Mouse (Mus musculus): ENCODE measurements at regions not wholly inside any gene's neighbourhood (a gene's known extent, or its start where the extent isn't known, plus 50 kb on each side); places are given as distances from the start of the nearest gene placed in this dataset.

- Histone ChIP-seq H3K9ac (ENCODE audit: low read depth, low read length) (no peak overlapping the region), H3K4me3 (replicated peaks; ENCODE audit: low read depth, low read length) (no peak overlapping the region), H3K9me3 (replicated peaks; ENCODE audit: low read length) (no peaks in the 10 kb centered on the region), H3K27ac (no peak overlapping the region), H3K4me1 (replicated peaks; ENCODE audit: insufficient read depth, low read length) (no peaks in the 10 kb centered on the region), H3K27me3 (ENCODE audit: insufficient read depth, low read length) (no peaks in the 10 kb centered on the region), H3K4me2 (ENCODE audit: low read length) (no peak overlapping the region), H3K36me3 (ENCODE audit: insufficient read depth, low read length) (no peaks in the 10 kb centered on the region)
- no peak for DNase-seq (ENCODE audit: low spot score)
- ATAC-seq (replicated peaks; ENCODE audit: low FRiP score, low read depth) = no peak
- WGBS = 35% methylated on average over 2 of the region's 2 CpGs
- no peak for TF ChIP-seq CTCF (IDR thresholded peaks at IDR 0.05; ENCODE audit: low read depth)
Observed at GRCm38 (mm10) chr3:158905104-158905503, 343.1 kb upstream of the Lrrc7 start.

- no peak overlapping the region for H3K4me3 ChIP-seq (replicated peaks; ENCODE audit: low read depth, low read length)
- no peak overlapping the region for H3K9ac ChIP-seq (ENCODE audit: low read depth, low read length)
- ATAC-seq (replicated peaks; ENCODE audit: low FRiP score, low read depth) (no peak), DNase-seq (ENCODE audit: low spot score) (no peak)
- H3K9me3 ChIP-seq (replicated peaks; ENCODE audit: low read length) = no peaks in the 10 kb centered on the region
- H3K4me2 ChIP-seq (ENCODE audit: low read length) = no peak overlapping the region
- no peaks in the 10 kb centered on the region for H3K4me1 ChIP-seq (replicated peaks; ENCODE audit: insufficient read depth, low read length)
- H3K27me3 ChIP-seq (ENCODE audit: insufficient read depth, low read length) = no peaks in the 10 kb centered on the region
- no peaks in the 10 kb centered on the region for H3K36me3 ChIP-seq (ENCODE audit: insufficient read depth, low read length)
- H3K27ac ChIP-seq = no peak overlapping the region
- no peak for TF ChIP-seq CTCF (IDR thresholded peaks at IDR 0.05; ENCODE audit: low read depth)
Observed at GRCm38 (mm10) chr3:158899458-158899857, 337.4 kb upstream of the Lrrc7 start.

GRCm38 (mm10) chr3:158886732-158887386 lies 324.8 kb upstream of the Lrrc7 start:
- Histone ChIP-seq H3K27me3 (ENCODE audit: insufficient read depth, low read length) (no peaks in the 10 kb centered on the region), H3K4me1 (replicated peaks; ENCODE audit: insufficient read depth, low read length) (no peaks in the 10 kb centered on the region), H3K9me3 (replicated peaks; ENCODE audit: low read length) (no peaks in the 10 kb centered on the region), H3K36me3 (ENCODE audit: insufficient read depth, low read length) (no peaks in the 10 kb centered on the region), H3K4me3 (replicated peaks; ENCODE audit: low read depth, low read length) (no peak overlapping the region), H3K4me2 (ENCODE audit: low read length) (no peak overlapping the region), H3K9ac (ENCODE audit: low read depth, low read length) (no peak overlapping the region), H3K27ac (no peak overlapping the region)
- 68% methylated on average over 1 of the region's 1 CpGs for WGBS
- DNase-seq (ENCODE audit: low spot score) (no peak), ATAC-seq (replicated peaks; ENCODE audit: low FRiP score, low read depth) (no peak)
- no peak for TF ChIP-seq CTCF (IDR thresholded peaks at IDR 0.05; ENCODE audit: low read depth)

- Histone ChIP-seq H3K27me3 (ENCODE audit: insufficient read depth, low read length) (no peaks in the 10 kb centered on the region), H3K36me3 (ENCODE audit: insufficient read depth, low read length) (no peaks in the 10 kb centered on the region), H3K9me3 (replicated peaks; ENCODE audit: low read length) (no peaks in the 10 kb centered on the region), H3K4me1 (replicated peaks; ENCODE audit: insufficient read depth, low read length) (no peaks in the 10 kb centered on the region), H3K4me2 (ENCODE audit: low read length) (no peak overlapping the region), H3K9ac (ENCODE audit: low read depth, low read length) (no peak overlapping the region), H3K27ac (no peak overlapping the region), H3K4me3 (replicated peaks; ENCODE audit: low read depth, low read length) (no peak overlapping the region)
- ATAC-seq (replicated peaks; ENCODE audit: low FRiP score, low read depth) = no peak
- DNase-seq (ENCODE audit: low spot score) = no peak
- 43% methylated on average over 3 of the region's 3 CpGs for WGBS
- TF ChIP-seq CTCF (IDR thresholded peaks at IDR 0.05; ENCODE audit: low read depth) = no peak
Observed at GRCm38 (mm10) chr3:158886301-158886711, 324.3 kb upstream of the Lrrc7 start.

Data from kidney, postnatal 0 days (tissue).